Mouse (Mus musculus) spleen, adult 2 months (tissue): Measurements from ENCODE around the gene Vax2.

Experiments
- CTCF ChIP-seq: fragments of 200-500 bp; IDR thresholded peaks from 2 replicates; pipeline ENCODE4 v1.5.1; 2011; ENCODE audit warnings: mild to moderate bottlenecking, inconsistent platforms; ENCODE audit not compliant: insufficient read depth, insufficient read length, insufficient replicate concordance; ENCODE audit errors: extremely low read depth
- POLR2A ChIP-seq: fragments of 200-500 bp; IDR thresholded peaks from 2 replicates; pipeline ENCODE4 v1.6.1; 2011; ENCODE audit warnings: low read depth, low read length, inconsistent platforms

- TF ChIP-seq POLR2A (no peak), CTCF (no peak)
Observed at GRCm38 (mm10) chr6:83744557-83744956, 33.5 kb downstream of the Vax2 start.
